Mouse (Mus musculus): ENCODE measurements at regions not wholly inside any gene's neighbourhood (a gene's known extent, or its start where the extent isn't known, plus 50 kb on each side); places are given as distances from the start of the nearest gene placed in this dataset.

- Histone ChIP-seq H3K4me1 (ENCODE audit: control insufficient read depth, insufficient read depth, low read length) (peaks cover 5% of the 10 kb centered on the region; the same call in 1 of the 2 replicates), H3K27ac (ENCODE audit: insufficient read depth, low read length) (no peak overlapping the region), H3K4me3 (ENCODE audit: insufficient read depth, low read length) (no peak overlapping the region)
- TF ChIP-seq POLR2A (IDR thresholded peaks at IDR 0.05; ENCODE audit: low read depth, low read length) (no peak), CTCF (IDR thresholded peaks at IDR 0.05; ENCODE audit: borderline replicate concordance, insufficient read depth, low read length) (no peak)
Measured at GRCm38 (mm10) chr8:103288561-103288974, 503.1 kb upstream of the Cdh11 start.

GRCm38 (mm10) chr8:103292896-103293295, 507.5 kb upstream of the Cdh11 start:
- 0 out of 2 replicates have a peak overlapping the region, but pooled peaks have one; percentile 19 for H3K27ac ChIP-seq (ENCODE audit: insufficient read depth, low read length)
- no peak for TF ChIP-seq CTCF (IDR thresholded peaks at IDR 0.05; ENCODE audit: borderline replicate concordance, insufficient read depth, low read length)
- peaks cover 5% of the 10 kb centered on the region; the same call in 1 of the 2 replicates for H3K4me1 ChIP-seq (ENCODE audit: control insufficient read depth, insufficient read depth, low read length)
- H3K4me3 ChIP-seq (ENCODE audit: insufficient read depth, low read length) = no peak overlapping the region

DNA sequence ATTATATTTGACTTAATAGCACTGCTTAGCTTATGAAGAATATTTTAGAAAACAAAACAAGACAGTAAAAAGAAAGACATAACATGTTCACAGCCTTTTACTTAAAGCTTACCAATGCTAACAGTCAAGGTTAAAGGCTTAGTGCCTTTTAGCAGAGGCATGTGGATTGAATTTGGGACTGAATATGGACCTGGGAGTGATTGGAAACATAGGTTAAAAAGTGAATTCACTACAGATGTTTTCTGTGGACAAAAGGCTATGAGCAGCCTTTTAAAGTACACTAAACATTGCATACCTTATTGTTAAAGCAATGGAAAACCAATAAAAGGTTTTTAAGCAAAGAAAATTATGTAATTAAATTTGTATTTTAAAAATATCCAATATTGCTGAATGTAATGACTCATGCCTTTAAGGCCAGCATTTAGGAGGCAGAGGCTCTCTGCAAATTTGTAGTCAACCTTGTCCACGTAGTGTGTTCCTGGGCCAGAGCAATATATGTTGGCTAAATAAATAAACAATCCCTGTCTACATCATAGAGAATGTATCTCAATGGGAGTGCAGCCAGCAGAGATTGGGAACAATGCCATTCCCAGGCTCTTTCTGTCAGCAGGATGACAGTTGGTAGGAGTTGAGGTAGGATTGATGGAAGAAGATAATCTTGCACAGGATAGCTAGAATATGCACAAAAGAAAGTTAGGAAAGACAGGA, 521.2 kb upstream of the Cdh11 start:
- H3K4me3 ChIP-seq (ENCODE audit: insufficient read depth, low read length) = no peak overlapping the region
- no peaks in the 10 kb centered on the region for H3K4me1 ChIP-seq (ENCODE audit: control insufficient read depth, insufficient read depth, low read length)
- TF ChIP-seq POLR2A (IDR thresholded peaks at IDR 0.05; ENCODE audit: low read depth, low read length) = no peak
- no peak for TF ChIP-seq CTCF (IDR thresholded peaks at IDR 0.05; ENCODE audit: borderline replicate concordance, insufficient read depth, low read length)
- no peak overlapping the region for H3K27ac ChIP-seq (ENCODE audit: insufficient read depth, low read length)

DNA sequence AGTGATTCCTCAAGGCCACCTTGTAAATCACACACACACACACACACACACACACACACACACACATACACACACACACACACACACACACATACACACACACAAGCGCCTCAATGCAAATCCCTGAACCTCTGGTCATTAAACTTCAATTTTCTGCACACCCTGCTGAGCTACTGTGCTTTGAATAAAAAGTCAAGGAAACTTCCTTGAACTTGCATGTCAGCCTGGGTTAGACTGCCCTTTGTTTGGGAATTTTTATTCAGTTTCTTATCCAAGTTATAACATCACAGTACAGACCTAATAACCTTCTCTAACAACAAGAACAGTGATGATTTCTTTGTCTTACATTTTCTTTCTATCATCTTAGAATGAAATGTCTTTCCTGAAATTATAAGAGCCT, 528.1 kb upstream of the Cdh11 start:
- peaks cover 13% of the 10 kb centered on the region for H3K4me1 ChIP-seq (ENCODE audit: control insufficient read depth, insufficient read depth, low read length)
- H3K4me3 ChIP-seq (ENCODE audit: insufficient read depth, low read length) = no peak overlapping the region
- H3K27ac ChIP-seq (ENCODE audit: insufficient read depth, low read length) = no peak overlapping the region
- TF ChIP-seq POLR2A (IDR thresholded peaks at IDR 0.05; ENCODE audit: low read depth, low read length) (no peak), CTCF (IDR thresholded peaks at IDR 0.05; ENCODE audit: borderline replicate concordance, insufficient read depth, low read length) (no peak)

- Histone ChIP-seq H3K4me3 (ENCODE audit: insufficient read depth, low read length) (no peak overlapping the region), H3K4me1 (ENCODE audit: control insufficient read depth, insufficient read depth, low read length) (peaks cover 13% of the 10 kb centered on the region), H3K27ac (ENCODE audit: insufficient read depth, low read length) (no peak overlapping the region)
- no peak for TF ChIP-seq POLR2A (IDR thresholded peaks at IDR 0.05; ENCODE audit: low read depth, low read length)
Measured at GRCm38 (mm10) chr8:103314279-103315022, 529.0 kb upstream of the Cdh11 start.

- no peak overlapping the region for H3K4me3 ChIP-seq (ENCODE audit: insufficient read depth, low read length)
- TF ChIP-seq POLR2A (IDR thresholded peaks at IDR 0.05; ENCODE audit: low read depth, low read length) (no peak), CTCF (IDR thresholded peaks at IDR 0.05; ENCODE audit: borderline replicate concordance, insufficient read depth, low read length) (no peak)
- peak overlapping the region; percentile 82 for H3K27ac ChIP-seq (ENCODE audit: insufficient read depth, low read length)
- peaks cover 13% of the 10 kb centered on the region for H3K4me1 ChIP-seq (ENCODE audit: control insufficient read depth, insufficient read depth, low read length)
Measured at GRCm38 (mm10) chr8:103315742-103316141, 530.3 kb upstream of the Cdh11 start.

DNA sequence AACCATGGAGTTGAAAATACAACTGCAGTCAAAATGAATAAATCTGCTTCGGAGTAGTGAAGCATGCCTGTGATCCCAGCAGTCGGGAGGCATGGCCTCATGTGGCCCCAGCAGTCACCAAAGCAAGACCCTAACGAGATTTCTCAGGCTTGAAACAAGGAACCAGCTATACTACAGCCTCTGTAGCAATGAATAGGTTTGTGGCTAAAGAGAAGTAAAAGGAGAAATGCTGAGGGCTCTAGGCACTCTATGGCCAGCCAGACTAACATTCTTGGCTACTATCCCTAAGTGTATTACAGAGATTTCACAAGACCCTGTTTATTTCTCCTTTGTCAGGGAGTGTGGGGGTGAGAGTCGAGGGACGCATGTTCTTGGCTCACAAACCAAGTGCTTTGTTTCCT, 531.2 kb upstream of the Cdh11 start:
- TF ChIP-seq CTCF (IDR thresholded peaks at IDR 0.05; ENCODE audit: borderline replicate concordance, insufficient read depth, low read length) (no peak), POLR2A (IDR thresholded peaks at IDR 0.05; ENCODE audit: low read depth, low read length) (no peak)
- peak overlapping the region; percentile 82 for H3K27ac ChIP-seq (ENCODE audit: insufficient read depth, low read length)
- H3K4me3 ChIP-seq (ENCODE audit: insufficient read depth, low read length) = no peak overlapping the region
- H3K4me1 ChIP-seq (ENCODE audit: control insufficient read depth, insufficient read depth, low read length) = peaks cover 13% of the 10 kb centered on the region

DNA sequence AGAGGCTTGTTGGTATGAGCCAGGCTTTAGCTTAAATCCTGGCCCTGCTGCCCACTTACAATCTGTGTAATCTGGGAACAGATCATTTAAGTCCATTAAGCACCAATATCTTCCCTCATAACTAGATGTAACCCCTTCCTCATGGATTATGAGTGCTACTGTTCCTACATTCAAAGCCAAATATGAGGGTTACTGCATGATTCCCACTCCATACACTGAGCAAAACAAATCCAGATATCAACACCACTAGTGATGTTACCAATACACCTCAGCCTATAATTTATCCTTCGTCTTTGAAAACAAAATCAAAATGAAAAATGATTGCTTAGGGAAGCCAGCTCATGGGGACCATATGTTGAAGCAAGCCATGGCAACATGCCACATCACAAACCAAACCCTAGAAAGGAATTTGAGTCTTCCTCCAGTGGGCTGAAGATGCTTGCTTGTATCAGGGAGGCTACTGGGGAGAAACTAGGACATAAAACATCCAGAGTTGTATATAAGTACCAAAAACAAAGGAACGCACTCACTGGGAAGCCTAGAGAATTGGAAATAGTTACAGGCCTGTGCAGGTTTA, 531.8 kb upstream of the Cdh11 start:
- peak overlapping the region; percentile 82 for H3K27ac ChIP-seq (ENCODE audit: insufficient read depth, low read length)
- peaks cover 13% of the 10 kb centered on the region for H3K4me1 ChIP-seq (ENCODE audit: control insufficient read depth, insufficient read depth, low read length)
- no peak overlapping the region for H3K4me3 ChIP-seq (ENCODE audit: insufficient read depth, low read length)
- TF ChIP-seq CTCF (IDR thresholded peaks at IDR 0.05; ENCODE audit: borderline replicate concordance, insufficient read depth, low read length) = no peak
- TF ChIP-seq POLR2A (IDR thresholded peaks at IDR 0.05; ENCODE audit: low read depth, low read length) = no peak

- H3K4me1 ChIP-seq (ENCODE audit: control insufficient read depth, insufficient read depth, low read length) = no peaks in the 10 kb centered on the region; the same call in 1 of the 2 replicates
- H3K4me3 ChIP-seq (ENCODE audit: insufficient read depth, low read length) = no peak overlapping the region
- H3K27ac ChIP-seq (ENCODE audit: insufficient read depth, low read length) = no peak overlapping the region
- TF ChIP-seq POLR2A (IDR thresholded peaks at IDR 0.05; ENCODE audit: low read depth, low read length) (no peak), CTCF (IDR thresholded peaks at IDR 0.05; ENCODE audit: borderline replicate concordance, insufficient read depth, low read length) (no peak)
Measured at GRCm38 (mm10) chr8:103324016-103324665, 538.7 kb upstream of the Cdh11 start.
